Mouse (Mus musculus) liver, adult 2 months (tissue): ENCODE measurements around the gene Itsn2. TPM values are rescaled to one million over a fixed set of nuclear protein-coding genes. Genes with fewer than 3 reads are reported as not detected.
"Not testable (repeated sequence)": the region's sequence is repeated elsewhere in the genome, so short reads cannot be mapped to it uniquely, and the experiment has no call there.

Experiments used
- DNase-seq: peaks from one replicate; pipeline ENCODE4 v3.0.0-alpha.2; 2011; ENCODE audit warnings: low read depth, low spot score; ENCODE audit errors: extremely low read depth
- H3K27ac ChIP-seq: fragments of 200-500 bp; replicated peaks from 2 replicates; pipeline ENCODE4 v1.5.1; 2012; ENCODE audit warnings: low read depth, mild to moderate bottlenecking, control low read depth, inconsistent platforms, low read length; ENCODE audit not compliant: insufficient read depth
- H3K27me3 ChIP-seq: fragments of 200-500 bp; 2 replicates; pipeline ENCODE4 v1.6.1; 2012; ENCODE audit warnings: mild to moderate bottlenecking, moderate library complexity, low read length, inconsistent platforms; ENCODE audit not compliant: control insufficient read depth, insufficient read depth
- H3K36me3 ChIP-seq: fragments of 200-500 bp; 2 replicates; pipeline ENCODE4 v1.6.1; 2012; ENCODE audit warnings: low read length, inconsistent platforms; ENCODE audit not compliant: control insufficient read depth, insufficient read depth
- H3K4me1 ChIP-seq: fragments of 200-500 bp; 2 replicates; pipeline ENCODE4 v1.6.1; 2011; ENCODE audit warnings: low read length; ENCODE audit not compliant: control insufficient read depth, insufficient read depth
- H3K4me3 ChIP-seq: fragments of 200-500 bp; 2 replicates; pipeline ENCODE4 v1.5.1; 2011; ENCODE audit warnings: low read depth, mild to moderate bottlenecking, control low read depth, low read length, moderate library complexity; ENCODE audit not compliant: insufficient read depth
- H3K79me2 ChIP-seq: fragments of 200-500 bp; 2 replicates; pipeline ENCODE4 v1.6.1; 2012; ENCODE audit warnings: inconsistent platforms, mild to moderate bottlenecking, low read length, moderate library complexity; ENCODE audit not compliant: control insufficient read depth, insufficient read depth
- H3K9ac ChIP-seq: fragments of 200-500 bp; 2 replicates; pipeline ENCODE4 v1.6.1; 2012; ENCODE audit warnings: low read depth, mild to moderate bottlenecking, control low read depth, inconsistent platforms, low read length
- CTCF ChIP-seq: fragments of 200-500 bp; IDR thresholded peaks from 2 replicates; pipeline ENCODE4 v1.5.1; 2011; ENCODE audit warnings: low read depth, low read length, control low read depth
- POLR2A ChIP-seq: fragments of 200-500 bp; IDR thresholded peaks from 2 replicates; pipeline ENCODE4 v1.6.1; 2011; ENCODE audit warnings: low read length, control low read depth; ENCODE audit not compliant: insufficient read depth; ENCODE audit errors: extremely low read depth
- WGBS: fragments of 180-500 bp; shearing (Covaris S2); methylation state at CpG from one replicate; pipeline ENCODE4 v1.1.7; 2018; 5-methylcytosine and 5-hydroxymethylcytosine counted together
- polyA plus RNA-seq: library from polyadenylated mRNA; depleted of rRNA; stranded (reverse); fragments of >200 nt; gene quantifications from 2 replicates; pipeline ENCODE4 v1.2.3, GENCODE M21; 2012; rRNA removed
- total RNA-seq: library from RNA; depleted of rRNA; stranded (reverse); fragments of >200 nt; gene quantifications from 2 replicates; pipeline ENCODE4 v1.2.3, GENCODE M21; 2014; rRNA removed

The Itsn2 gene
- total and polyA plus RNA-seq, 2 experiments: 11.6 to 26.8 TPM

DNA sequence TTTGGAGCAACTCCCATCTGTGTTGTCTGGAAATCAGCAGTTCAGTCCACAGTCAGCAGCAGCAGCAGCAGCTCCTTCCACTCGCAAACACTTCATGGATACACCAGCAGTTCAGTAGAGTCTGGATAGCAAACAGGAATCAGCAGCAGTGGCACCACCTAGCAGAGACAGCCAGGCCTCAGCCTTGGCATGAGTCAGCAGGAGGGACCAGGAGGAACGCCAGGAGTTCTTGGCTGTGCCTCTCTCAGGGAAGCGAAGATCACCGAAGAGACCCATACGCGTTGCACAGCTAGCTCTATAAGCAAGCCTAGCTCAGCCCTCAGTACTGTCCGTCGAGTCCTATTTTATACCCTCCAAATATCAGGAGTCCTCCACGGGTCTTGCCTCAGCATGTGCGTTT is 152.0 kb downstream of the Itsn2 start:
- Histone ChIP-seq H3K4me3 (no peak overlapping the region), H3K36me3 (no peaks in the 10 kb centered on the region), H3K79me2 (no peaks in the 10 kb centered on the region), H3K27me3 (no peaks in the 10 kb centered on the region), H3K27ac (no peak overlapping the region), H3K9ac (no peak overlapping the region), H3K4me1 (no peaks in the 10 kb centered on the region)
- no peak for DNase-seq
- 92% methylated on average over 10 of the region's 10 CpGs for WGBS
- TF ChIP-seq POLR2A: no peak
- no peak for TF ChIP-seq CTCF

DNA sequence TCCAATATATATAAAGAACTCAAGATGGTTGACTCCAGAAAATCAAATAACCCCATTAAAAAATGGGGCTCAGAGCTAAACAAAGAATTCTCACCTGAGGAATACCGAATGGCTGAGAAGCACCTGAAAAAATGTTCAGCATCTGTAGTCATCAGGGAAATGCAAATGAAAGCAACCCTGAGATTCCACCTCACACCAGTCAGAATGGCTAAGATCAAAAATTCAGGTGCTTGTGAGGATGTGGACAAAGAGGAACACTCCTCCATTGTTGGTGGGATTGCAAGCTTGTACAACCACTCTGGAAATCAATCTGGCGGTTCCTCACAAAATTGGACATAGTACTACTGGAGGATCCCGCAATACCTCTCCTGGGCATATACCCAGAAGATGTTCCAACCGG is 162.0 kb downstream of the Itsn2 start:
- H3K36me3 ChIP-seq, H3K4me3 ChIP-seq, H3K9ac ChIP-seq, H3K27ac ChIP-seq, H3K79me2 ChIP-seq, H3K4me1 ChIP-seq, DNase-seq, H3K27me3 ChIP-seq: not testable (repeated sequence)
- 93% methylated on average over 4 of the region's 4 CpGs for WGBS

DNA sequence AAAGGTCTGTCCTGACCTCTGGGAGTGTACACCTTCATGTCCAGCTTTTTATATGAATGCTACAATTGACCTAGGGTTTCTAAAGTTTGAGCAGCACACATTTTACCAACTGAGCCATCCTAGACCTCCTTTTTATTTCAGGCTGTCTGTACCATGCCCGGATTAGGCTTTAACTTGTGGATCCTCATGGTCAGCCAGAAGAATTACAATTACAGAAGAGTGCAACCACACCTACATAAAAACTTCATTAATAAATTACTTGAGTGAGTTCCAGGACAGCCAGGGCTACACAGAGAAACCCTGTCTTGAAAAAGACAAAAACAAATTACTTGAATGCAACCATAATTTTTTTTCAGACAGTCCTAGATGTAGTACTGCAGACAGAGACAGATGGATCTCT is 164.6 kb downstream of the Itsn2 start:
- TF ChIP-seq POLR2A: no peak
- no peak for TF ChIP-seq CTCF
- H3K4me1 ChIP-seq: no peaks in the 10 kb centered on the region
- WGBS: 89% methylated on average over 1 of the region's 1 CpGs
- H3K27ac ChIP-seq: no peak overlapping the region
- no peaks in the 10 kb centered on the region for H3K27me3 ChIP-seq
- DNase-seq: no peak
- no peaks in the 10 kb centered on the region for H3K36me3 ChIP-seq
- no peaks in the 10 kb centered on the region for H3K79me2 ChIP-seq
- no peak overlapping the region for H3K9ac ChIP-seq
- H3K4me3 ChIP-seq: no peak overlapping the region

Other genes starting within 250 kb of the Itsn2 start
- 9.3 and 12.4 TPM in 2 replicates for gene Ncoa1, start 115.5 kb upstream of the Itsn2 start, total RNA-seq
- 8.0 and 9.3 TPM in 2 replicates for gene Ncoa1, start 115.5 kb upstream of the Itsn2 start, polyA plus RNA-seq
- gene Gm3625, start 289 bp downstream of the Itsn2 start, total RNA-seq: not detected in 2 replicates
- gene Gm3625, start 289 bp downstream of the Itsn2 start, polyA plus RNA-seq: not detected in 2 replicates
- 0.28 and 0.67 TPM in 2 replicates for gene Fam228a, start 145.8 kb downstream of the Itsn2 start, total RNA-seq
- gene Fam228a, start 145.8 kb downstream of the Itsn2 start, polyA plus RNA-seq: 0.15 and 0.17 TPM in 2 replicates
- gene Pfn4, start 176.4 kb downstream of the Itsn2 start, total RNA-seq: 0.37 and 0.60 TPM in 2 replicates
- 0.27 and 0.40 TPM in 2 replicates for gene Pfn4, start 176.4 kb downstream of the Itsn2 start, polyA plus RNA-seq
- 1.8 and 1.9 TPM in 2 replicates for gene Fam228b, start 176.6 kb downstream of the Itsn2 start, total RNA-seq
- 0.81 and 0.87 TPM in 2 replicates for gene Fam228b, start 176.6 kb downstream of the Itsn2 start, polyA plus RNA-seq
- gene Sf3b6, start 224.9 kb downstream of the Itsn2 start, total RNA-seq: 64.2 and 67.3 TPM in 2 replicates
- 14.3 and 24.2 TPM in 2 replicates for gene Sf3b6, start 224.9 kb downstream of the Itsn2 start, polyA plus RNA-seq
- 0.13 and 0.55 TPM in 2 replicates for gene Fkbp1b, start 249.0 kb downstream of the Itsn2 start, total RNA-seq
- gene Fkbp1b, start 249.0 kb downstream of the Itsn2 start, polyA plus RNA-seq: 0.25 and 0.80 TPM in 2 replicates